Mouse (Mus musculus) lung, postnatal 4 days (tissue): ENCODE data around the gene Pbx4.

Source experiments
- DNase-seq, 2 experiments: peaks; one replicate each; pipeline ENCODE4 v3.0.0; 2021

Pbx4 gene

GRCm38 (mm10) chr8:69876097-69876496 lies 43.8 kb downstream of the Pbx4 start:
- no peak for DNase-seq

DNA sequence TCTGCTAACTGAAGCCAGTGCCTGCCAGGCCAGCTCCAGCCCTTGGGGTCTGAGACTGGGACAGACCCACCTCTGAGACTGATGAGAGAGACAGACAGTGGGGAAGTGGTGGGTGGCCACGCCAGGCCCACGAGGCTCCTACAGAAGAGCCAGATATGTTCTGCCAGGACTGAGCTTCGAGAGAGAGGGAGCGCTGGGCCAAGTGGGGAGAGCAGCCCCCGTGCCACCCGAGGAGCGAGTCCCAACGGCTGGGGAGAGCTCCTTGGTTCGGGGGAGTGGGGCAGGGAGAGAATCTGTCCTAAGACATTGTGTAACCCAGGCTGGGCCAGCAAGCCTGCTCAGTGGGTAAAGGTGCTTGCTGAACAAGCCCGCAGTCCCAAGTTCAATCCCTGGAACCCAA lies 44.7 kb downstream of the Pbx4 start:
- no peak for DNase-seq

DNA sequence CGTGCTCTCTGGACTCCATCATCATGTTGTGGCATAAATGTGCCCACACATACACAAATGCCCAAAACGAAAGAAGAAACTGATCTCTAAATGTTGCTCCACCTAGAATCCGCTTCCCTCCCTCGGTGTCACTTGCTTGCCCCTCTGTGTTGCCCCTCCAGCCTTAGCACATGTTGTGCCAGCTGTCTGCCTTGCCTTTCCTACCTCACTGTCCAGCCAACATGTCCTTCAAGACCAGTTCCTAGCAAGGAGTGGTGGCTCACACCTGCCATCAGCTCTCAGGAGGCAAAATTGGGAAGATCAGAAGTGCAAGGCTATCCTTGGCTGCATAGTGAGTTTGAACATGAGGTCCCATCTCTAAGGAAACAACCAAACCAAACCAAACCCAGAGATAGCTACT lies 45.1 kb downstream of the Pbx4 start:
- no peak for DNase-seq

GRCm38 (mm10) chr8:69877992-69878391 lies 45.7 kb downstream of the Pbx4 start:
- DNase-seq = no peak

- DNase-seq = no peak
These were observed 47.4 kb downstream of the Pbx4 start for GRCm38 (mm10) chr8:69879678-69880077.

DNA sequence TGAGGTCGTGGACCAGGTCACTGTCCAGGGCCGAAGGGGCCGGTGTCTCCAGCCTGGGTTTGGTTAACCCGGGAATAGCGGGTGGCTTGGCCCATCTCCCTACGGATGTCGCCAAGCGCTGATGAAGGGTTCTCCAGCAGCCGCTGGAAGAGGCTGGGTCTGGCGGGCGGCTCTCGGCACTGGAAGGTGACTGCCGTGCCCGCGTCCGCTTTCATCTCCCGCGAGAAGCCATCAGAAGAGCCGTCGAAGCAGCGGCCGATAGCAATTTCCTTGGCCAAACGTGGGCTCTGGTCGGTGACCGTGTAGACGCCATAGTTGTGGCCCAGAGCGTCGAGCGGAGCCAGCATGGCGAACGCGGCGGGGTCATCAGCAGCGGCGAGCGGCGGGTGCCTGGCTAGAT lies 48.5 kb downstream of the Pbx4 start:
- no peak for DNase-seq

DNA sequence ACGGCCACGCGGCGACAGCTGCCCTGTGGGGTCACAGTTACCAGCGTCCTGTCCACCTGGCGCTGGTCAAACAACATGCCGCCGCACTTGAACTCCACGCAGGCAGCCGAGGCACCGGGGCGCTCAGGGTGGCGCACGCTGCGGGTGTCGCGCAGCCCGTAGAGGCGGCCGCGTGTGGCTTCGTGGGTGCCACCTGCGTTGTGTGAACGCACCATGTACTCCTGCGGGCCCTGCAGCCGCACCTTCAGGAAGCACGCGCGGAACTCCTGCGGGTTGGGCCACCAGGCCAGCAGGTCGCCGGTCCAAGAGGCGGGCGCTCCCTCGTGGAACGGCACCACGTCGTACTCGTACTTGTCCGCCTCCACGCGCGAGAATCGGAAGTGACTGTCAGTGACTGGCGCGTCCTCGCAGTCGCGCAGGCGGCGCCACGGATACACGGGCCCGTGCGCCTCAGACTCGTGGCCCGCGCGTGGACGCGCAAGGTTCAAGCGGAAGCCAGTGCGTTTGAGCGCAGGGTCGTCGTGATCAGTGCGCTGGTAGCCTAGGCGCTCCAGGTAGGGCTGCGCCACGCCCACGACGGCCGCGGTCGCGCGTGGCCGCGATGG lies 49.1 kb downstream of the Pbx4 start:
- no peak for DNase-seq

- DNase-seq = peak; percentile 75 to 90
These were observed 49.9 kb downstream of the Pbx4 start for GRCm38 (mm10) chr8:69882021-69882756.

DNA sequence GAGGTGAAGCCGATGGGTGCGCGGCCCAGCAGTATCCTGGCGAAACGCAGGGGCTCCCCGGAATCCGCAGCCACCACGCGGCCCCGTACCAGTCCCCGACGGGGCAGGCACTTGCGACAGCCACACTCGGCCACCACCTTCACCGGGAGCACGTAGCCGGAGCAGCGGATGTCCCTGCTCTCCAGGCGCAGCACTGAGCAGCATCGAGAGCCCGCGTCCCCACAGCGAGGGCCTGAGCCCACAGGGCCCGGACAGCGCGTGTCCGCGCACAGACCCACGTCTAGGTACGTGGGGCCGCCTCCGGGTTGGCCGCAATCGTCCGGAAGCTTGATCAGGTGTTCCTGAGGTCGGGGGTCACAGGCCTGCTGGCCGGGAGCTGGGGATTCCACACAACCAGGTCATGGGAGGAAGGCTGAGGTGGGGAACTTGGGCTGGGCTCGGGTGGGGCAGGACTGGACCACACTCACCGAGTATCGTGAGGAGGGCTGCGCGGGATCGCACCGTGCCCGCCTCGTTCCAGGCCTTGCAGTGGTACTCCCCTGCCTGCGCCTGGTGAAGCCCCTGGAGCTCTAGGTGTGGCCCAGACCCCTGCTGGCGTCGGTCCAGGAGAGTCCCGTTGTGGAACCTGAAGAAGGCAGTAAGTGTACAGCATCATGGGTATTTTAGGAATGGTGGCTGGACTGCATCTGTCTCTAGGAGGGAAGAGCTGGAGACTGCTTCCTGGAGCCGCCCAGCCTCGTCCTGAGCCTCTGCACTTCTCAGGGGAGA lies 50.7 kb downstream of the Pbx4 start:
- DNase-seq = no peak

GRCm38 (mm10) chr8:69884141-69884540 lies 51.9 kb downstream of the Pbx4 start:
- no peak for DNase-seq

DNA sequence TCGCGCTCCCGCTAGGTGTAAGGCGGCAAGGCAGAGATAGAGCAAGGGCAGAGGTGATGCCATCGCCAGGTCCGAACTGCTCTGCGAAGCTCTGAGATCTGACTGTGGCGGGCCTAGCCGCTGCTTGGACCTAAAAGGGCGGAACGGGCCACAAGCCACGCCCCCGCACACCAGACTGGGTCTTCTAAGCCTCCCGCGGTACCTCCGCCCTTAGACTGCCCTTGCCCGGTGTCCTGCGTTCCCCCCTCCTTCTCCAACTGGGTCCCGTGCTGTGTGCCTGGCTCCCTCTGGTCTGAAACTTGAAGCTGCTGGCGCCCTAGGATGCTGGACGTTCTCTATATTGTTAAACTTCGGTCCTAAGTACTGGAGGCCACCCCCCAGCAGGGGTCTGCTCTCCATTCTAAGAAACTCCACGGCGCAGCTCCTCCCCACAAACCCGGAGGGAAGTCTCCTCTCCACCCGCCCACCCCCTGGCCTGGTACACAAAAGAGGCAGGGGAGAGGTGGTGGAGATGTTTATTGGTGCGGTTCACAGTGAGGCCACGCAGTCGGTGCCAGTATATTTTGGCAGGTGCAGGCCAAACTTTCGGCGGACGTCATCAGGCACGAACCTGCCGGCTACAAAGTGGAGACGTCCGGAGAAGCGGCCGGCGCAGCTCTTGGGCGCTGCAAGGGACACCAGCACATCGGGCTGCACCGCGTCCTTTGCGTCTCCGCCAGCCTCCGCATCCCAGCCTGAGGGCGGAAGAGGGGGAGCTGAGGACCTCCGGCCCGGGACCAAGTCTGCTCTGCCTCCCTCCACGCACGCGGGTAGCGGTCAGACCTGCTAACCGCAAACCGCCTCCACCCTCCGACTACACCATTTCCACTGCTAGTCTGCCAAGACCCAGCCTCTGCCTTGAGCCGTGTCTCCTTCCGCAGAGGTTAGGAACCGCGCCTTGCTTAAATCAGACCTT lies 55.3 kb downstream of the Pbx4 start, which contains the start of gene Cilp2:
TSS of gene Cilp2 (minus strand) at position 399 of the 955 bp plus-strand sequence.
- DNase-seq = peak; percentile 33 to 48

DNA sequence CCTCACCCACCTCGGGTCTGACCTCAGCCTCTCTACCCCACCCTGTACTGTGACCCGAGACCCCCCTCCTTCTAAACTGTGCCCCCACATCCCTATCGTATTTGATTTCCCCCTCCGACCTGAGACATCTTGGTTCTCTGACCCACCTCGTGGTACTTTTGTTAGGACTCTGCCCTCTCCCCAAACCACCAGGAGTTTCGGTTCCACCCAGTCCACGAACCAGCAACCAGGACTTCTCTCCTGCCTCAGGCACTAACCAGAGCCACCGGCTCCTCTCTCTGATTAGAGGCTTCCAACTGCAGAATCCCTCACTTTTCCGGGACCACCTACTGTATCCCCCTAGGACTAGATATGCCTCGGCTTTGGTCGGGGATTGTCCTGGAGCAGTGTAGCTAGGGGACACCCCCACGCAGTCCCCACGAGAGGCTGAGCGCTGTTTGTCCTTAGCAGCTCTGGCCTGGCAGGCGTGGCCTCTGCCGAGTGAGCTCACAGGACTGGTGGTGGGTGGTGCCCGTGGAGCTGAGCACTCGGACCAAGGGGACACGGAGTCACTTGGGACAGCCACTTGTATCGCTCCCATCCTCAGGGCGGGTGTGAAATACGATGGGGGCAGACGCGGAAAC lies 56.1 kb downstream of the Pbx4 start:
- DNase-seq = peak in 1 of 2 experiments; percentile 20

DNA sequence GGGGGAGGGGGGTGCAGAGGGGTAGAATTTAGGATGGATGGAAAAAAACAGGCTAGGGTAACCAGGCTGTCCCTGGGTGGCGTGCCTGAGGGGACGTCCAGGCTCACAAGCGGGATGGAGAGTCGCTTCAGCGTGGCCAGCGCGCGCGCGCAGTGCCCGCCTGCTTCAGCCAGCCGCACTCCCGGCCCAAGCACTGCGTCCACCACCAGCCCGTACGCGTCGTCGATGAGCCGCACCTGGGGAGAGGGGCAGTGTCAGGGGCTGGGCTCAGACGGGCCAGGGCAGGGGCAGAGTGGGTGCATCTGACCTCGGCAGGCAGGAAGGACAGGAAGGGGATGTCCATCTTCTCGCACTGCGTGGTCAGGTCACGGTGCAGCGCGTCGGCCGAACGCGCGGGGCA lies 56.6 kb downstream of the Pbx4 start:
- no peak for DNase-seq

GRCm38 (mm10) chr8:69890813-69891241 lies 58.5 kb downstream of the Pbx4 start:
- DNase-seq = peak; percentile 44 to 60

DNA sequence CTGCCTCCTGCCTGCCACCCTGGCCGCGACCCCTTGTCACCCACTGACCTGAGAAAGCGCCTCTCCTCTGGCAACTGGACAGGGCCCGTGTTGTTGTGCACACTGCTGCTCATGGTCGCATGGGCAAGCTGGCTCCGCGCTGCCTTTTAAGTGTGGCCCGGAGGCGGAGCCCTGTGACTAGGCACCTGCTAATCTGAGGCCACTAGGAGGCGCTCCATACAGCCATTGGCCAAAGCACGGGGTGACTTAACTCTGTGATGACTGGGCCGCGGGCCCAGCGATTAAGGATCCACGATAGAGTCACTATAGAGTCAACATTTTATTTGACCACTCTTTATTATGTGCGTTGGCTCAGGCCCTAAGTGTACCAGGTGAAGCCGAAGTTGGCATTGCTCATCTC lies 61.6 kb downstream of the Pbx4 start:
- peak; percentile 66 to 75 for DNase-seq

GRCm38 (mm10) chr8:69894836-69895332 lies 62.6 kb downstream of the Pbx4 start:
- DNase-seq = peak in 1 of 2 experiments; percentile 21

GRCm38 (mm10) chr8:69895772-69896451 lies 63.6 kb downstream of the Pbx4 start:
- DNase-seq = peak in 1 of 2 experiments; percentile 12

DNA sequence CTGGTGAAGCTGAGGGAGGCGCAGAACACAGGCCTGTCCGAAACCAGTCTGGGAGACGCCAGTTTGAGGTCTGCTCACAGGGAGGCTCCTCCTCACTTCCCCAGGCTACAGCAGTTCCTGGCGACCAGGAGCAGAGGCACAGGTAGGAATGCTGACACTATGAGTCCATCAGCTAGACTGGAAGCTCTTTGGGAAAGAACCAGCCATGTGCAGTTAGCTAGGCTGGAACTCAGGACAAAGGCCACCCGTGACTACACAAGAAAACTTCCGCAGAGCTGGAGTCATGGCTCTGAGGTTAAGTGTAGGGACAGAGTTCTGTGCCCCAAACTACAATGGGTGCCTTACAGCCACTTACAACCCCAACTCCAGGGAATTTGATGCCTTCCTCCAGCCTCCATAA lies 65.6 kb downstream of the Pbx4 start:
- DNase-seq = peak in 1 of 2 experiments; percentile 13

- no peak for DNase-seq
These were observed 67.6 kb downstream of the Pbx4 start for GRCm38 (mm10) chr8:69899876-69900275.

- DNase-seq = peak in 1 of 2 experiments; percentile 17
These were observed 68.7 kb downstream of the Pbx4 start for GRCm38 (mm10) chr8:69900895-69901451.
